Mouse (Mus musculus) brain, embryonic 14.5 days (tissue): ENCODE measurements around the gene Opn1sw.
"Not testable (repeated sequence)": the region's sequence is repeated elsewhere in the genome, so short reads cannot be mapped to it uniquely, and the experiment has no call there.

ENCODE experiments used
- CTCF ChIP-seq: fragments of 200-500 bp; IDR thresholded peaks from 2 replicates; pipeline ENCODE4 v1.5.1; 2012; ENCODE audit warnings: inconsistent platforms, mild to moderate bottlenecking, moderate library complexity, borderline replicate concordance; ENCODE audit not compliant: insufficient read depth, insufficient read length; ENCODE audit errors: extremely low read depth
- POLR2A ChIP-seq: fragments of 200-500 bp; IDR thresholded peaks from 2 replicates; pipeline ENCODE4 v1.6.1; 2012; ENCODE audit warnings: mild to moderate bottlenecking, inconsistent platforms, borderline replicate concordance; ENCODE audit not compliant: poor library complexity, insufficient read depth, insufficient read length, severe bottlenecking; ENCODE audit errors: extremely low read depth

DNA sequence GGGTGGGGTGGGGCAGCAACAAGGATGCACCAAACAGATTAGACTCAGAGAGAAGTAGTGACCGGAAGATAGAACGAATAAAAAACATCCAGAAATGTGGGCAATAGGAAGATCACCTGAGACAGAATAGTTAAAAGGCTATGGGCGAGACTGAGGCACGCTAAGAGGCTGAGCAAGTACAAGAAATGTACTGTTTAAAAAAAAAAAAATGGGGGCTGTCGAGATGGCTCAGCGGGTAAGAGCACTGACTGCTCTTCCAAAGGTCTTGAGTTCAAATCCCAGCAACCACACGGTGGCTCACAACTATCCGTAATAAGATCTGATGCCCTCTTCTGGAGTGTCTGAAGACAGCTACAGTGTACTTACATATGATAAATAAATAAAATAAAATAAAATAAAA, 3.0 kb upstream of the Opn1sw start:
- not testable (repeated sequence) for TF ChIP-seq CTCF, POLR2A
